8 mouse cellular contexts compared by ENCODE assay signal in genomic region chr11:58640272-58640867, GRCm38 (mm10). TPM values are rescaled to one million over a fixed set of nuclear protein-coding genes. Genes with fewer than 3 reads are reported as not detected.
A peak's percentile ranks its signal among the peaks of the same experiment; 100 is the strongest.
DNase-seq lines count a peak whose midpoint lies in the region; ATAC-seq and TF ChIP-seq lines count a peak whose summit lies in the region.
"Had no signal": no experiment of that assay in that cellular context is flagged by ENCODE, and none has a peak within 500 bp of the region (broad histone marks: within the 10 kb centered on the region; RNA-seq: fewer than 3 reads in every experiment).

Gene Trim58 (plus strand): TSS chr11:58640465.

- H3K4me1 ChIP-seq in lung, postnatal 0 days (ENCODE audit: insufficient read depth, low read depth, low read length), result 0 out of 2 replicates have a peak, but pooled peaks cover 4% of the 10 kb centered on the region
- H3K4me1 ChIP-seq in forebrain, embryonic 13.5 days, result peaks cover 10% of the 10 kb centered on the region
- peaks cover 4% of the 10 kb centered on the region; the same call in 1 of the 2 replicates for H3K4me1 ChIP-seq in midbrain, postnatal 0 days (ENCODE audit: insufficient read depth, low read length)

- H3K9ac ChIP-seq in lung, postnatal 0 days (replicated peaks; ENCODE audit: low read depth), result no peak within 1 kb of the TSS
- H3K9ac ChIP-seq in forebrain, embryonic 13.5 days, result peak within 1 kb of the TSS; percentile 62
- peak within 1 kb of the TSS; percentile 60 for H3K9ac ChIP-seq in midbrain, postnatal 0 days (replicated peaks; ENCODE audit: low read length, poor library complexity, severe bottlenecking)

- TF ChIP-seq CTCF in lung, postnatal 0 days (IDR thresholded peaks at IDR 0.05), result no peak
- TF ChIP-seq CTCF in midbrain, postnatal 0 days (IDR thresholded peaks at IDR 0.05), result no peak

- H3K27me3 ChIP-seq in lung, postnatal 0 days (replicated peaks; ENCODE audit: insufficient read depth, low read length), result peaks cover 7% of the 10 kb centered on the region; the same call in 1 of the 2 replicates
- H3K27me3 ChIP-seq in forebrain, embryonic 13.5 days, result peaks cover 27% of the 10 kb centered on the region
- H3K27me3 ChIP-seq in midbrain, postnatal 0 days (ENCODE audit: insufficient read depth, low read length), result no peaks in the 10 kb centered on the region

- peak within 1 kb of the TSS; percentile 27; the same call in 1 of the 2 replicates for H3K4me2 ChIP-seq in lung, postnatal 0 days (replicated peaks; ENCODE audit: low read depth, low read length)
- peak within 1 kb of the TSS; percentile 88 for H3K4me2 ChIP-seq in forebrain, embryonic 13.5 days
- peak within 1 kb of the TSS; percentile 87 for H3K4me2 ChIP-seq in midbrain, postnatal 0 days (ENCODE audit: low read depth, low read length, poor library complexity, severe bottlenecking)

- H3K4me3 ChIP-seq in lung, postnatal 0 days (ENCODE audit: low read depth, low read length), result peak within 1 kb of the TSS; percentile 23
- H3K4me3 ChIP-seq in forebrain, embryonic 13.5 days, result peak within 1 kb of the TSS; percentile 43
- H3K4me3 ChIP-seq in midbrain, postnatal 0 days (ENCODE audit: low read depth, low read length), result peak within 1 kb of the TSS; percentile 50

- H3K9me3 ChIP-seq in lung, postnatal 0 days (ENCODE audit: low read length), result no peaks in the 10 kb centered on the region
- H3K9me3 ChIP-seq in forebrain, embryonic 13.5 days (replicated peaks), result no peaks in the 10 kb centered on the region
- H3K9me3 ChIP-seq in midbrain, postnatal 0 days (ENCODE audit: low read length), result no peaks in the 10 kb centered on the region

- no peaks in the 10 kb centered on the region for H3K36me3 ChIP-seq in lung, postnatal 0 days (ENCODE audit: insufficient read depth, low read length)
- H3K36me3 ChIP-seq in forebrain, embryonic 13.5 days (ENCODE audit: poor library complexity, severe bottlenecking), result no peaks in the 10 kb centered on the region
- H3K36me3 ChIP-seq in midbrain, postnatal 0 days (ENCODE audit: insufficient read depth, low read length), result no peaks in the 10 kb centered on the region

- no peak within 1 kb of the TSS for H3K27ac ChIP-seq in lung, postnatal 0 days (ENCODE audit: low read length)
- no peak within 1 kb of the TSS for H3K27ac ChIP-seq in forebrain, embryonic 13.5 days
- no peak within 1 kb of the TSS for H3K27ac ChIP-seq in midbrain, postnatal 0 days (ENCODE audit: low read depth, low read length)

- no peak for TF ChIP-seq EP300 in lung, postnatal 0 days (IDR thresholded peaks at IDR 0.05)

- DNase-seq in lung, postnatal 0 days (ENCODE audit: low spot score), result peak; percentile 7
- no peak for DNase-seq in lung, adult 18-20 months
- peak; percentile 22 to 43 for DNase-seq in cerebellum, postnatal 25 days
- peak; percentile 27 for DNase-seq in kidney, postnatal 10 days
- peak; percentile 14 for DNase-seq in midbrain, postnatal 0 days (ENCODE audit: low spot score)
- DNase-seq in thymus, postnatal 36 days, result no peak

- ATAC-seq in lung, postnatal 0 days, result peak; percentile 35; the same call in 1 of the 2 replicates
- ATAC-seq in forebrain, embryonic 13.5 days, result 0 out of 2 replicates have a peak, but pooled peaks have one; percentile 33
- no peak for ATAC-seq in midbrain, postnatal 0 days (ENCODE audit: low FRiP score)

- 3% methylated on average over 34 of the region's 34 CpGs for WGBS in lung, postnatal 0 days
- 2% methylated on average over 34 of the region's 34 CpGs for WGBS in forebrain, embryonic 13.5 days
- 1% methylated on average over 34 of the region's 34 CpGs for WGBS in midbrain, postnatal 0 days

RNA-seq across cellular contexts. Expression of gene Trim58, which starts in this region (rescaled TPM):
- polyA plus RNA-seq in lung, postnatal 0 days (2015; fragmentation: Nextera tagmentation; extraction: Ambion mirVana), result 0.08 and 0.20 TPM in 2 replicates
- 0.10 TPM in 1 of 2 replicates, not detected in the other for polyA plus RNA-seq in forebrain, embryonic 13.5 days (2015; fragmentation: Nextera tagmentation; extraction: Ambion mirVana)
- 0.22 and 0.76 TPM in 2 replicates for total RNA-seq in midbrain, postnatal 0 days (2014; rRNA removed)
- polyA plus RNA-seq in midbrain, postnatal 0 days (2015; fragmentation: Nextera tagmentation; extraction: Ambion mirVana), result 0.20 and 0.38 TPM in 2 replicates
- total RNA-seq: gastrocnemius, postnatal 36 days had no signal

Comparison
In these comparisons a context has a peak if more than half of its experiments do, and no peak if none do; other contexts are left out.
1. Peak in DNase-seq, ATAC-seq, H3K4me3 ChIP-seq and H3K4me2 ChIP-seq in lung, postnatal 0 days; RNA of the gene not detected or under 1 TPM.
2. Peak in ATAC-seq, H3K4me3 ChIP-seq, H3K9ac ChIP-seq and H3K4me2 ChIP-seq in forebrain, embryonic 13.5 days; RNA of the gene not detected or under 1 TPM.
3. Peak in DNase-seq, H3K4me3 ChIP-seq, H3K9ac ChIP-seq and H3K4me2 ChIP-seq in midbrain, postnatal 0 days; RNA of the gene not detected or under 1 TPM.
4. DNase-seq: peak in cerebellum, postnatal 25 days (2 of 2) and kidney, postnatal 10 days (single experiment); none in lung, adult 18-20 months (0 of 2) and thymus, postnatal 36 days (0 of 2).
5. H3K4me2 ChIP-seq: peak in every context shown above with its lines; median percentile 88 in forebrain, embryonic 13.5 days; 87 in midbrain, postnatal 0 days; 27 in lung, postnatal 0 days.
6. Peak in every context shown above with its lines, with median percentiles within 50 percentile points of each other: H3K4me3 ChIP-seq.